ENCODE assay signal across 26 mouse cellular contexts in the genomic region with DNA sequence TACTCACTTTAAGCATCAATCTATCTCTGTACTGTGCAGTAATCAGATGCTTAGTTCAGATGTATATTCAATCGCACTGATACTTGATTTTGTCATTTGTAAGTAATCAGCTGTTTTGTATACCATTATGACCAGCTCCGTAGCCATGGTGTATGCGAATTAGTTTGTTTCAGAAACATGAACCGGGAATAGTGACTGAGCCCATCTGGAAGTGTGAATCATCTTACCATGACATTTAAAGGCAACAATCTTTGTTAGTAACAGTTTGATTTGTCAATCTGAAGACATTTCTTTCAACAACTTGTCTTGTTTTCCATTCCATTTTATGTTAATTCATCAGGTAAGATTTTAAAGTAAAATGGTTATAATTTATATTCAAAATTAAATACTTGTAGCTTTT.
"Had no signal": no experiment of that assay in that cellular context is flagged by ENCODE, and none has a peak within 500 bp of the region (broad histone marks: within the 10 kb centered on the region; RNA-seq: fewer than 3 reads in every experiment).

No protein-coding gene starts in this region.

- H3K9ac ChIP-seq: heart, embryonic 12.5 days; hindbrain, embryonic 12.5 days; hindbrain, embryonic 15.5 days; kidney, embryonic 15.5 days; limb, embryonic 13.5 days; limb, embryonic 15.5 days; liver, embryonic 12.5 days; liver, embryonic 14.5 days had no signal

- H3K4me1 ChIP-seq: heart, embryonic 10.5 days; hindbrain, embryonic 10.5 days; kidney, embryonic 15.5 days; limb, embryonic 13.5 days; liver, embryonic 12.5 days had no signal

- DNase-seq: gastrocnemius, adult 2 months; gastrocnemius, postnatal 10 days; gastrocnemius, postnatal 25 days; heart, adult 18-20 months; heart, postnatal 10 days; heart, postnatal 4 days; kidney, adult 11 months; kidney, adult 2 months; kidney, adult 9 months; kidney, postnatal 14 days; kidney, postnatal 36 days; layer of hippocampus, postnatal 36 days; left cerebral cortex, postnatal 4 days had no signal

- H3K27ac ChIP-seq: heart, embryonic 10.5 days; hindbrain, embryonic 10.5 days; hindbrain, embryonic 12.5 days; hindbrain, embryonic 15.5 days; hindbrain, postnatal 0 days; kidney, embryonic 15.5 days; kidney, postnatal 0 days; limb, embryonic 13.5 days; limb, embryonic 15.5 days; liver, embryonic 12.5 days; liver, embryonic 14.5 days had no signal

- H3K9me3 ChIP-seq: heart, embryonic 10.5 days; heart, embryonic 12.5 days; hindbrain, embryonic 10.5 days; hindbrain, embryonic 12.5 days; hindbrain, embryonic 15.5 days; kidney, embryonic 15.5 days; limb, embryonic 13.5 days; limb, embryonic 15.5 days; liver, embryonic 12.5 days had no signal

- H3K4me2 ChIP-seq: heart, embryonic 12.5 days; hindbrain, embryonic 12.5 days; hindbrain, embryonic 15.5 days; kidney, embryonic 15.5 days; limb, embryonic 13.5 days; limb, embryonic 15.5 days; liver, embryonic 12.5 days had no signal

- H3K27me3 ChIP-seq: heart, embryonic 12.5 days; hindbrain, embryonic 12.5 days; hindbrain, embryonic 15.5 days; kidney, embryonic 15.5 days; limb, embryonic 13.5 days; limb, embryonic 15.5 days; liver, embryonic 12.5 days had no signal

- ATAC-seq: hindbrain, postnatal 0 days; intestine, embryonic 16.5 days; liver, embryonic 12.5 days had no signal

- H3K4me3 ChIP-seq: gastrocnemius, adult 2 months; heart, embryonic 10.5 days; heart, embryonic 12.5 days; hindbrain, embryonic 10.5 days; hindbrain, embryonic 12.5 days; hindbrain, embryonic 15.5 days; kidney, embryonic 15.5 days; limb, embryonic 13.5 days; limb, embryonic 15.5 days; liver, embryonic 12.5 days had no signal

- H3K36me3 ChIP-seq: heart, embryonic 10.5 days; heart, embryonic 12.5 days; hindbrain, embryonic 10.5 days; hindbrain, embryonic 12.5 days; hindbrain, embryonic 15.5 days; kidney, embryonic 15.5 days; limb, embryonic 13.5 days; limb, embryonic 15.5 days; liver, embryonic 12.5 days had no signal
